Mouse (Mus musculus) gastrocnemius, postnatal 25 days (tissue): ENCODE data around the gene Hpse2. TPM values are rescaled to one million over a fixed set of nuclear protein-coding genes. Genes with fewer than 3 reads are reported as not detected.

Source experiments
- DNase-seq: peaks from one replicate; pipeline ENCODE4 v3.0.0; 2022
- total RNA-seq, 2 experiments: library from RNA; stranded (reverse); gene quantifications; 1 replicate in 1 of 2; 2 replicates in 1 of 2; pipeline ENCODE4 v1.2.3; 2021

The Hpse2 gene
- total RNA-seq, 2 experiments from 2014 or later: 0.80 TPM; not detected in 1

GRCm38 (mm10) chr19:42776813-42777212 is 611.3 kb downstream of the Hpse2 start:
- no peak for DNase-seq

GRCm38 (mm10) chr19:42770141-42770872 is 617.8 kb downstream of the Hpse2 start:
- no peak for DNase-seq

GRCm38 (mm10) chr19:42769648-42770047 is 618.5 kb downstream of the Hpse2 start:
- no peak for DNase-seq

GRCm38 (mm10) chr19:42767361-42767760 is 620.8 kb downstream of the Hpse2 start:
- no peak for DNase-seq

GRCm38 (mm10) chr19:42764398-42764797 is 623.8 kb downstream of the Hpse2 start:
- no peak for DNase-seq

- DNase-seq: no peak
These were observed 631.5 kb downstream of the Hpse2 start for GRCm38 (mm10) chr19:42756671-42757070.

GRCm38 (mm10) chr19:42755148-42755870 is 632.8 kb downstream of the Hpse2 start:
- DNase-seq: no peak

GRCm38 (mm10) chr19:42753141-42753917 is 634.8 kb downstream of the Hpse2 start:
- DNase-seq: peak; percentile 70

- peak; percentile 76 for DNase-seq
These were observed 635.7 kb downstream of the Hpse2 start, which contains the start of gene Pyroxd2 for GRCm38 (mm10) chr19:42752363-42752931. TSS of gene Pyroxd2 (minus strand) at chr19:42752775.

GRCm38 (mm10) chr19:42750196-42750595 is 638.0 kb downstream of the Hpse2 start:
- DNase-seq: no peak

GRCm38 (mm10) chr19:42746702-42747101 is 641.5 kb downstream of the Hpse2 start:
- DNase-seq: no peak

- no peak for DNase-seq
These were observed 642.3 kb downstream of the Hpse2 start for GRCm38 (mm10) chr19:42745869-42746224.

GRCm38 (mm10) chr19:42745084-42745868 is 642.9 kb downstream of the Hpse2 start:
- DNase-seq: no peak

- DNase-seq: peak; percentile 40
These were observed 644.0 kb downstream of the Hpse2 start for GRCm38 (mm10) chr19:42744162-42744586.

GRCm38 (mm10) chr19:42743261-42743660 is 644.9 kb downstream of the Hpse2 start:
- no peak for DNase-seq

- no peak for DNase-seq
These were observed 646.3 kb downstream of the Hpse2 start for GRCm38 (mm10) chr19:42741884-42742283.

GRCm38 (mm10) chr19:42740163-42740899 is 647.8 kb downstream of the Hpse2 start:
- no peak for DNase-seq

GRCm38 (mm10) chr19:42739734-42740133 is 648.4 kb downstream of the Hpse2 start:
- no peak for DNase-seq

GRCm38 (mm10) chr19:42737753-42738152 is 650.4 kb downstream of the Hpse2 start:
- DNase-seq: no peak
